Mouse (Mus musculus) midbrain, embryonic 15.5 days (tissue): Measurements from ENCODE around the gene Xrcc4. TPM values are rescaled to one million over a fixed set of nuclear protein-coding genes. Genes with fewer than 3 reads are reported as not detected.
"Not testable (repeated sequence)": the region's sequence is repeated elsewhere in the genome, so short reads cannot be mapped to it uniquely, and the experiment has no call there.

Experiments
- ATAC-seq: fragments of 200-750 bp; cut with Nextera tagmentation; replicated peaks from 2 replicates; pipeline ENCODE4 v1.8.0; 2017; ENCODE audit warnings: moderate TSS enrichment
- H3K27ac ChIP-seq: fragments of 300-500 bp; sonication (generic); 2 replicates; pipeline ENCODE4 v1.5.1; 2015; ENCODE audit warnings: mild to moderate bottlenecking, inconsistent platforms
- H3K27me3 ChIP-seq: fragments of 300-500 bp; sonication (generic); replicated peaks from 2 replicates; pipeline ENCODE4 v1.6.1; 2015; ENCODE audit warnings: inconsistent platforms
- H3K36me3 ChIP-seq: fragments of 300-500 bp; sonication (generic); replicated peaks from 2 replicates; pipeline ENCODE4 v1.6.1; 2015; ENCODE audit warnings: inconsistent platforms
- H3K4me1 ChIP-seq: fragments of 300-500 bp; sonication (generic); 2 replicates; pipeline ENCODE4 v1.6.1; 2015; ENCODE audit warnings: inconsistent platforms
- H3K4me2 ChIP-seq: fragments of 300-500 bp; sonication (generic); 2 replicates; pipeline ENCODE4 v1.6.1; 2015; ENCODE audit warnings: inconsistent platforms, mild to moderate bottlenecking, moderate library complexity
- H3K4me3 ChIP-seq: fragments of 300-500 bp; sonication (generic); 2 replicates; pipeline ENCODE4 v1.5.1; 2015; ENCODE audit warnings: mild to moderate bottlenecking, inconsistent platforms
- H3K9ac ChIP-seq: fragments of 300-500 bp; sonication (generic); 2 replicates; pipeline ENCODE4 v1.6.1; 2015; ENCODE audit warnings: mild to moderate bottlenecking, inconsistent platforms
- H3K9me3 ChIP-seq: fragments of 300-500 bp; sonication (generic); 2 replicates; pipeline ENCODE4 v1.6.1; 2016; ENCODE audit warnings: inconsistent platforms
- WGBS: fragments of 180-500 bp; shearing (Covaris S2); methylation state at CpG from one replicate; pipeline ENCODE4 v1.1.7; 2015; ENCODE audit warnings: mixed read lengths; 5-methylcytosine and 5-hydroxymethylcytosine counted together
- polyA plus RNA-seq: library from polyadenylated mRNA; unstranded; fragments of >200 nt; fragmentation: Nextera tagmentation; extraction: Ambion mirVana; gene quantifications from 2 replicates; pipeline ENCODE4 v1.2.1, GENCODE M21; 2015

The Xrcc4 gene
- 13.2 and 15.1 TPM in 2 replicates for polyA plus RNA-seq

DNA sequence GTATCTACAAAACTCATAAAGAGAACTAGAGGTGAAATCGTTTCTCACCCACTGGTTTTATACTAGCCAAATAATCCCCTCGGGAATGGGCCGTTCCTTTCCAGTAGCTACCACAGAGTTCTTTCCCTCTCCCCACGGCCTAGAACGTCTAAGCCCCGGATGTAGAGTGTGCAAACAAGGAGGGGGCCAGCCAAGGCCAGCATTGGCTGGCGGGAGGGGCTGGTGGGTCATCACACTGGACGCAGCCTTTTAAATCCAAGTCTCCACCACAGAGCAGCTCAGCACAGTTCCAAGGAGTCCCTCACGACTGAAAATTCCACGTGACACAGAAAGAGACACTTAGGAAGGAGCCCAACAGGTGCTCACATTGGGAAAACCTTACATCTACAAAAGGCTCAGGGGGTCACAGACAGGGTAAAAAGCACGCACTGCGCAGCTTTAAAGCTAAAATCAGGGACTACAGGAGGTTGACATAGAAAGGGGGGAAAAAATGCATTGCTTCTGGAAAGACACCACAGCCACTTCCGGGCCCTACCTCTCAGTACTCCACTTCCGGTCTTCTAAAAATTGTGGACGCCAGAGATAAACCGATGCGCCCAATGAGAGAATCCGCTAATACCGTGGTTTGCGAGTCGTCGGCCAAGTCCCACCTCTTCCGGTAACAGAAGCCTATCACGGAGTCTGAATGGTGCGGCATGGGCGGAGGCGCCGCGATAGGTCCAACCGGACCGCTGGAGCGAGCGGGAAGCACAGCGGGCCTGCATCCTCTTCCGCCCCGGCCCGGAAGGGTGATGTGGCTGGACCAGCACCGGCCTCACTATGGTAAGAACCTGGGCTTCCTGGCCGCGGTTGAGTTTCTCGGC is at the start of gene Xrcc4, which contains the start of gene Tmem167:
Gene Xrcc4, minus strand, starts transcription at position 647 of the 863 bp plus-strand sequence.
Gene Tmem167, plus strand, starts transcription at position 162 of the 863 bp plus-strand sequence.
- H3K4me3 ChIP-seq, result peak within 1 kb of the TSS; percentile 91
- ATAC-seq, result peak; percentile 100
- no peaks in the 10 kb centered on the region for H3K9me3 ChIP-seq
- H3K9ac ChIP-seq, result peak within 1 kb of the TSS; percentile 91
- peaks cover 8% of the 10 kb centered on the region; the same call in 1 of the 2 replicates for H3K4me1 ChIP-seq
- H3K27ac ChIP-seq, result peak within 1 kb of the TSS; percentile 85
- H3K4me2 ChIP-seq, result peak within 1 kb of the TSS; percentile 96
- H3K27me3 ChIP-seq, result no peaks in the 10 kb centered on the region
- 2% methylated on average over 41 of the region's 41 CpGs for WGBS
- H3K36me3 ChIP-seq, result no peaks in the 10 kb centered on the region

DNA sequence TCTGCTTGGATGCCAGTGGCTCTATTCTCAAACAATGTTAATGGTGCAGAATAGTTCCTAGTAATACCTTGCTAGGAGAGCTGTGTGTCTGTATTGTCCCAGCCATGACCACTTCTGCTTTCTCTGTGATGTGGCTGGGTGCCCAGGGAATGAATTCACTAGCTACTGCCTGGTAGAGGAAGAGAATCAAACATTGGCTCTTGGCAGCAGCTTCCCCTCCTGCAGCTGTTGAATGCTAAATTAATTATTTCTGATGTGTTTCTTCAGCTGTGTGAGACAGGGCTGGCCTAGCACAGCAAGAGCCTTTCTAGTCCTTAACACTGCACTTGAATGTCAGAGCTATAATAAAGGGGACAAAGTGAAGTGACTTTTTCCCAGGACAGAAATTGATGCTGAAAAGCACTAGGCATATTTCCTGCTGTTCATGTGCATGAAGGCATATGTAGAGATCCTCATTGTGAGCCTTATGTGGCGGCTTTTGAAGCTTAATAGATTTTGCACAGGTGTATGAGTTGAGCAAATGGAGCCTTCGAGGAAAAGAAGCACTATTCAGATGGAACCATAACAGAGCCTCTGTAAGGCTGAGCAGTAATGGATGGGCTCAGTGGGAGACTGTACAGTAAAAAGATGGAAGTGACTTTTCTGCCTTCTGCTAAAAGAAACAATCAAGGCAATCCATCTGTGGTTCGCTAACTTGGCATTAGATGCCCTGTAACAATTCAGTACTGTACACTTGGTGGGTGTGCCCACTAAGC is 46.9 kb upstream of the Xrcc4 start:
- Histone ChIP-seq H3K4me2 (no peak overlapping the region), H3K36me3 (no peaks in the 10 kb centered on the region), H3K9ac (no peak overlapping the region), H3K27ac (0 out of 2 replicates have a peak overlapping the region, but pooled peaks have one; percentile 26), H3K27me3 (no peaks in the 10 kb centered on the region), H3K4me1 (no peaks in the 10 kb centered on the region), H3K4me3 (no peak overlapping the region), H3K9me3 (no peaks in the 10 kb centered on the region)
- 67% methylated on average over 3 of the region's 3 CpGs for WGBS
- peak; percentile 91 for ATAC-seq

DNA sequence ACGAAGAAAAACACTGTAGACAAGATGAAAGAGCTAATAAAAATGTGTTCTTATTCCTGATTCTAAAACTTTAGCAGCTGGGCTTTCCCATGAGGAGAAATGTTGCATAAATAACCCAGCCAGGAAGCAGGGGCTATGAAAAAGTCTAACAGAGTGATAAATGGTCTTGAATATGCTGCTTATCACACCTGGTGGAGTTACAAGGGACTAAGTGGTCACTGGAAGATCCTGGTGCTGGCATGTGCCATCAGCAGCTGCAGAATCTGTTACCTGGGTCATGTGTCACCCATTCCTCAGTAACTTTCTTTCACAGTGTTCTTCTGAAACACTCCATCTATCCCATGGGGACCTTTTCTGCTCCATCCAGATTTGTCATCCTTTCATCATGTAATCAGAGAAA is 22.3 kb upstream of the Xrcc4 start:
- H3K4me3 ChIP-seq, result no peak overlapping the region
- no peaks in the 10 kb centered on the region for H3K36me3 ChIP-seq
- no peaks in the 10 kb centered on the region for H3K4me1 ChIP-seq
- H3K27me3 ChIP-seq, result no peaks in the 10 kb centered on the region
- no peak for ATAC-seq
- H3K4me2 ChIP-seq, result no peak overlapping the region
- no peaks in the 10 kb centered on the region for H3K9me3 ChIP-seq
- WGBS, result 79% methylated on average over 1 of the region's 1 CpGs
- no peak overlapping the region for H3K27ac ChIP-seq
- H3K9ac ChIP-seq, result no peak overlapping the region

DNA sequence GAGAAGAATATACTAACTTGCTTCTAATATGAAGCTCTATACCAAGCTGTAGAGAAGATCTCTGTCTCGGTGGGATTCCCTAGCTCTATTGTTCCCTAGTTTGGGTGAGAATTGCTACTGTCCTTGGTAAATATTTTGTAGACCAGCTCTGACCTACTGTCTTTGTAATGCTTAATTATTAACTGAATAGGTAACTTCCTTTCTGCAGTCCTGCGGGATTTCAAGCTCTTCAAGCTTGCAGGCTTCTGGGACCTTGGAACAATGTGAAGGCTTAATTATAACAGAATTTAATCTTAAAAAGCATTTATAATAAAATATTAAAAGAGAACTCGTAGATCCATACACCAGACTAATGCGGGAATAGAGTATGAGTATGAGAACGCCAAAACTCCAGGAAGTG is 19.3 kb upstream of the Xrcc4 start:
- H3K36me3 ChIP-seq, H3K4me1 ChIP-seq, H3K27ac ChIP-seq, H3K9ac ChIP-seq, H3K4me2 ChIP-seq, H3K9me3 ChIP-seq, H3K4me3 ChIP-seq, H3K27me3 ChIP-seq, ATAC-seq: not testable (repeated sequence)
- 95% methylated on average over 5 of the region's 5 CpGs for WGBS

DNA sequence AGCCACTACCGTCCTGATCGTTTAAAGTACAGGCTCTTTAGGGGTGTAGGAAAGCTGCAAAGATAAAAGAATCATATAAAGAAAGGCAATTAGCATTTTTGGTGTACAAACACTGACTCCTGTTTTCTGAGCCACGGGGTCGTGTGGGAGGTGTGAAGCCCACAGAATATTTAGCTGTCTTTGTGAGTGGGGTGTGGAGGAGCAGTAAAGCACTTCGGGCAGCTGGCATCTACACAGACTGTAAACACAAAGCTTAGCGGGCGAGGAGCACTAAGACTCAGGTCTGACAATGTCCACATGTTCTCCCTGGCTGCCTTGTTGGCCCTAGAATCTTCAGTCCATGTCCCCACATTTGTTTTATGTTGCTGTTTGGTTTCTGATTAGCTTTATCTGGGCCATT is 16.7 kb upstream of the Xrcc4 start:
- H3K9me3 ChIP-seq, result no peaks in the 10 kb centered on the region
- 94% methylated on average over 7 of the region's 7 CpGs for WGBS
- H3K4me1 ChIP-seq, result no peaks in the 10 kb centered on the region
- peaks cover 8% of the 10 kb centered on the region for H3K36me3 ChIP-seq
- ATAC-seq, result no peak
- no peaks in the 10 kb centered on the region for H3K27me3 ChIP-seq
- no peak overlapping the region for H3K4me2 ChIP-seq
- no peak overlapping the region for H3K27ac ChIP-seq
- no peak overlapping the region for H3K9ac ChIP-seq
- no peak overlapping the region for H3K4me3 ChIP-seq

DNA sequence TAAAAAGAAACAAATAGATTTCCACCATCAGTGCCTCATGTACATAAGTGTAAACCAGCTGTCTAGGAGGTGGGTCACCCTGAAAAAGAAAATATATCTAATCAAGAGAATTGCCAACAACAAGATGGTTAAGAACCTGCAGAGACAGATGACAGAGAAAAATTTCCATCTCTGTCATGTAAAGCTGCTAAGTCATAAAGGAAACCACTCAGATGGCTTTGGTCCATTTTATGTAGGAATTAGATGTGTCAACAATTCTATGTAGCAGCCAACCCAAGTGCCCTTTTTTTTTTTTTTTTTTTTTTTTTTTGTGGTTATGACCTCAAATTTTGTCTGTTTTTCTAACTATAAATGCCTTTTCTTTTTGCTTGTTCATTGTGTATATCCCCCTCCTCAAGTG is 12.1 kb upstream of the Xrcc4 start:
- peaks cover 8% of the 10 kb centered on the region for H3K36me3 ChIP-seq
- no peaks in the 10 kb centered on the region for H3K9me3 ChIP-seq
- no peak overlapping the region for H3K9ac ChIP-seq
- no peak overlapping the region for H3K27ac ChIP-seq
- no peak overlapping the region for H3K4me3 ChIP-seq
- no peaks in the 10 kb centered on the region for H3K4me1 ChIP-seq
- ATAC-seq, result no peak
- no peak overlapping the region for H3K4me2 ChIP-seq
- H3K27me3 ChIP-seq, result no peaks in the 10 kb centered on the region

DNA sequence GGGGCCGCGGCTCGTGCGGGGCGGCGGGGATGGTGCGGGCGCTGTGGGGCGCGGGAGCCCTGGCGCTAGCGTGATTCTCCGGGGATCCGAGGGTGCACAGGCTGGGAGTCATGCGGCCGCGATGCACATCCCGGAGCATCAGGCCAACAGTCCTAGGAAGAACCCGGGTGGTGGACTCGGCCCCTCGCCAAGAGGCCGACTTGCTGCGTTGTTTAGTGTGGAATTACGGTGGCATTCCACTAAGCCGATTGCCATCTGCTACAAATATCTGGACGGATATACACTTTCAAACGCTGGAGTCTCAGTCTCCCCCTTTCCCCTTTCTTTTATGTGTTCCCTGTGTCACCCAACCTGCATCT is 396 bp upstream of the Xrcc4 start:
- peak overlapping the region; percentile 96 for H3K4me2 ChIP-seq
- peaks cover 8% of the 10 kb centered on the region; the same call in 1 of the 2 replicates for H3K4me1 ChIP-seq
- ATAC-seq, result peak; percentile 80
- H3K27ac ChIP-seq, result peak overlapping the region; percentile 85
- H3K9ac ChIP-seq, result peak overlapping the region; percentile 91
- H3K36me3 ChIP-seq, result no peaks in the 10 kb centered on the region
- WGBS, result under 1% methylated on average over 27 of the region's 27 CpGs
- peak overlapping the region; percentile 91 for H3K4me3 ChIP-seq
- H3K27me3 ChIP-seq, result no peaks in the 10 kb centered on the region
- no peaks in the 10 kb centered on the region for H3K9me3 ChIP-seq

DNA sequence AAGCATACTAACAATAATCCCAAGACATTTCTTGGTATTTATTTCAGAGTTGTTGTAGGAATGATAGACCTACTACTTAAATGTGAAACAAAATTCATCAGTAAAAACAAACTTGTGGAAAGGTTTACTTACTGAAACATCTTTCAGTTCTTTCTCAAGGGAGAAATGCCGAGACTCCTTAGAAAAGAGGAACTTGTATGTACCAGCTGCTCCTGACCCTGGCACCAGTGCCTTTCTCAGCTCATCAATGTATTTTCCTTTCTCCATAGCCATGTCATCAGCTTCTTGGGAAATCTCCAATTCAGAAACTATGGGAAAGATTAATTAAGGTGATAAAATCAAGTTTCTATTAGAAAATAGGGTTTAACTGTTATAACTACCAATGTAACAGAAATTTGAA is 27.5 kb downstream of the Xrcc4 start:
- ATAC-seq, result no peak
- Histone ChIP-seq H3K4me2 (no peak overlapping the region), H3K4me1 (no peaks in the 10 kb centered on the region), H3K9me3 (no peaks in the 10 kb centered on the region), H3K4me3 (no peak overlapping the region), H3K27me3 (no peaks in the 10 kb centered on the region), H3K9ac (no peak overlapping the region), H3K27ac (no peak overlapping the region), H3K36me3 (no peaks in the 10 kb centered on the region)
- 90% methylated on average over 1 of the region's 1 CpGs for WGBS

DNA sequence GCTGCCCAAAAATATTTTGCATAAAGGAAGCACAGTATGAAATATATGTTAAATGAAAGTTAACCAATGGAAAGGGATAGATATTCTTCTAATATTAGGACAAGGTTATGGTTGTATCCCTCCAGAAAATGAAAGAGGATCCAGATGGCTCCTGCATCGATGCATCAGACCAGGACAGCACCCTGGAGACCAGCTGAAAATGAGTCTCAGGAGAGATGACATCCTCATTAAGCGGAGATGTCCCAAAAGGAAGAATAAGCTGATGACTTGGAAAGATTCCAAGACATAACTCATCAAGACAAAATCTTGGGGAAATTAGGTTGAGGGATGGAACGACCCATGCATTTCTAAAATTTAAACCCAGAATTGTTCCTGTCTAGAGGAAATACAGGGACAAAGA is 37.0 kb downstream of the Xrcc4 start:
- no peaks in the 10 kb centered on the region for H3K9me3 ChIP-seq
- no peak overlapping the region for H3K9ac ChIP-seq
- no peak overlapping the region for H3K4me2 ChIP-seq
- H3K4me1 ChIP-seq, result no peaks in the 10 kb centered on the region
- H3K4me3 ChIP-seq, result no peak overlapping the region
- no peaks in the 10 kb centered on the region for H3K36me3 ChIP-seq
- H3K27ac ChIP-seq, result no peak overlapping the region
- H3K27me3 ChIP-seq, result no peaks in the 10 kb centered on the region
- no peak for ATAC-seq
- WGBS, result 65% methylated on average over 3 of the region's 3 CpGs

DNA sequence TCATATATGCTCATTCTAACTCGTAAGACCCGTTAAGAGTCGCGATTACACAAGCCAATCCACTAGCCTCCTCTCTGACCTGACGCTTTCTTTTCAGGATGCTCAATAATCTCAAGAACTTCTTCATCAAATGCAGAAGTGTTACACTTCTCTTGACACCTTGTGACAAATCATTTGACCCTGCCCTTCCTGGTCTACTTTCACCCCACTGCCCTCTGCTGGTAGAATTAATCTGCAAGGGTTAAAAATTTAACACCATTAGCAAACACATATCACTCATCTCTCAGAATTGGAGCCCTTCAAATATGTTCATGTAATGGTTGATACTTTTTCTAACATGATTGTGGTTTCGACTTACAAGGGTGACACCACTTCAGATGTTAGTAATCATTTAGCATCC is 37.7 kb downstream of the Xrcc4 start:
- no peak for ATAC-seq
- Histone ChIP-seq H3K4me1 (no peaks in the 10 kb centered on the region), H3K36me3 (no peaks in the 10 kb centered on the region), H3K9ac (no peak overlapping the region), H3K9me3 (no peaks in the 10 kb centered on the region), H3K27ac (no peak overlapping the region), H3K27me3 (no peaks in the 10 kb centered on the region), H3K4me3 (no peak overlapping the region), H3K4me2 (no peak overlapping the region)
- 81% methylated on average over 6 of the region's 6 CpGs for WGBS

DNA sequence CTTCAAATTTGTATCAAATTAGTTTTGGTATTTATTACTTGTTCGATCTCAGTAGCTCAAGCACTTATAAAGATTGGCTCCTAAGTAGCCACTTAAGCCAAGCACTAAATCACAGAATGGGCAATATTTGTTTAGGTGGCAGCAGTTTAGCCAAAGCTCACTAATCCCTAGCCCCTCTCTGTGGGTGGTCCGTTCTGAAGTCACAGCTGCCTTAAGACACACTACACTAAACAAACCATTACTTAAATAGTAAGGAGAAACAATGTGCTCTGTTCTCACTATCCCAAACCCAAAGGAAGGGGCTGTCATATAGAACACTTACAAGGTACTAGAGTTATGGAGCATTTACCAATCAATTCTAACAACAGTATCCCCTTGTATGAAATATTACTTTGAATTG is 49.8 kb downstream of the Xrcc4 start:
- WGBS, result 14% methylated on average over 2 of the region's 2 CpGs
- H3K9me3 ChIP-seq, result no peaks in the 10 kb centered on the region
- H3K27ac ChIP-seq, result no peak overlapping the region
- no peak overlapping the region for H3K4me3 ChIP-seq
- no peak for ATAC-seq
- H3K36me3 ChIP-seq, result no peaks in the 10 kb centered on the region
- H3K4me2 ChIP-seq, result no peak overlapping the region
- H3K27me3 ChIP-seq, result no peaks in the 10 kb centered on the region
- no peak overlapping the region for H3K9ac ChIP-seq
- H3K4me1 ChIP-seq, result no peaks in the 10 kb centered on the region

DNA sequence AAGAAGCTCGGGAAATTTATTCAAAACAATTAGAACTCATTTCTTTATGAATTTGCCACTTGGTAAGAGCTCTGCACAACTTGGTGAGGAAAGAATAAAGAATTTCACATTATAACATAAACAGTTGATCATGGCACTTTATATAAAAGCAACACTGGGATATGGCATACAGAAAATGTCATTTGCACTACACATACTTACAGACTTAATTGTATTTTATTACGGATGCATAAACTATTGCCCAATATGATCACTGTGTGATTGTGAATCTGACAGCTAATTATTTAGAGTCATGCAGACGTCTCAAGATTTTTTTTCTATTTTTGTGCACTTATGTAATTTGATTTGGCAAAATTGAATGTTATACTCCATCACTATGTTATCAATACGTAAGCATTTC is 56.4 kb downstream of the Xrcc4 start:
- Histone ChIP-seq H3K27me3 (no peaks in the 10 kb centered on the region), H3K9me3 (no peaks in the 10 kb centered on the region), H3K9ac (no peak overlapping the region), H3K4me2 (no peak overlapping the region), H3K4me1 (no peaks in the 10 kb centered on the region), H3K36me3 (no peaks in the 10 kb centered on the region), H3K4me3 (no peak overlapping the region), H3K27ac (no peak overlapping the region)
- WGBS, result 65% methylated on average over 4 of the region's 4 CpGs
- no peak for ATAC-seq
